Mouse (Mus musculus) kidney, postnatal 0 days (tissue): ENCODE data around the gene Hdgf. TPM values are rescaled to one million over a fixed set of nuclear protein-coding genes. Genes with fewer than 3 reads are reported as not detected.
"Not testable (repeated sequence)": the region's sequence is repeated elsewhere in the genome, so short reads cannot be mapped to it uniquely, and the experiment has no call there.

Source experiments
- ATAC-seq: fragments of 200-750 bp; cut with Nextera tagmentation; replicated peaks from 2 replicates; pipeline ENCODE4 v1.8.0; 2017; ENCODE audit warnings: low read depth, moderate number of reproducible peaks, moderate TSS enrichment, moderate library complexity; ENCODE audit not compliant: low FRiP score
- DNase-seq: peaks from one replicate; pipeline ENCODE4 v3.0.0-alpha.2; 2016; ENCODE audit warnings: low spot score
- H3K27ac ChIP-seq: fragments of 300-500 bp; sonication (generic); 2 replicates; pipeline ENCODE4 v1.5.1; 2014; ENCODE audit warnings: mild to moderate bottlenecking
- H3K27me3 ChIP-seq: fragments of 300-500 bp; sonication (generic); 2 replicates; pipeline ENCODE4 v1.6.1; 2014; ENCODE audit warnings: low read length, mixed read lengths; ENCODE audit not compliant: insufficient read depth
- H3K36me3 ChIP-seq: fragments of 300-500 bp; sonication (generic); 2 replicates; pipeline ENCODE4 v1.6.1; 2014; ENCODE audit warnings: low read length, mixed read lengths; ENCODE audit not compliant: insufficient read depth
- H3K4me1 ChIP-seq: fragments of 300-500 bp; sonication (generic); replicated peaks from 2 replicates; pipeline ENCODE4 v1.6.1; 2014; ENCODE audit warnings: antibody characterized with exemption, low read length, mixed read lengths; ENCODE audit not compliant: insufficient read depth
- H3K4me2 ChIP-seq: fragments of 300-500 bp; sonication (generic); 2 replicates; pipeline ENCODE4 v1.6.1; 2014; ENCODE audit warnings: mild to moderate bottlenecking, low read length, moderate library complexity, mixed read lengths
- H3K4me3 ChIP-seq: fragments of 300-500 bp; sonication (generic); replicated peaks from 2 replicates; pipeline ENCODE4 v1.5.1; 2014; ENCODE audit warnings: low read depth, low read length
- H3K9ac ChIP-seq: fragments of 300-500 bp; sonication (generic); 2 replicates; pipeline ENCODE4 v1.6.1; 2014; ENCODE audit warnings: low read depth, low read length
- H3K9me3 ChIP-seq: fragments of 300-500 bp; sonication (generic); replicated peaks from 2 replicates; pipeline ENCODE4 v1.6.1; 2016; ENCODE audit warnings: low read length, inconsistent platforms, mixed read lengths
- CTCF ChIP-seq: IDR thresholded peaks from 2 replicates; pipeline ENCODE4 v1.5.1; 2016; ENCODE audit warnings: antibody characterized with exemption, low read depth, mild to moderate bottlenecking, moderate library complexity
- WGBS: fragments of 180-500 bp; shearing (Covaris S2); extraction: QIAGEN DNeasy Blood & Tissue Kit; methylation state at CpG from one replicate; pipeline ENCODE4 v1.1.7; 2014; 5-methylcytosine and 5-hydroxymethylcytosine counted together
- polyA plus RNA-seq: library from polyadenylated mRNA; unstranded; fragments of >200 nt; fragmentation: Nextera tagmentation; extraction: Ambion mirVana; gene quantifications from 2 replicates; pipeline ENCODE4 v1.2.1, GENCODE M21; 2015

Hdgf gene
- polyA plus RNA-seq, 1 experiment from 2014 or later = 193 TPM

- no peak for TF ChIP-seq CTCF
- peak overlapping the region; percentile 90 for H3K27ac ChIP-seq
- ATAC-seq (peak; percentile 13; the same call in 1 of the 2 replicates), DNase-seq (peak; percentile 74)
- 0% methylated on average over 28 of the region's 28 CpGs for WGBS
- H3K4me1 ChIP-seq = peaks cover 11% of the 10 kb centered on the region; the same call in 1 of the 2 replicates
- no peaks in the 10 kb centered on the region for H3K27me3 ChIP-seq
- peak overlapping the region; percentile 97 for H3K4me3 ChIP-seq
- H3K9me3 ChIP-seq = no peaks in the 10 kb centered on the region
- H3K9ac ChIP-seq = peak overlapping the region; percentile 91
- H3K36me3 ChIP-seq = peaks cover 6% of the 10 kb centered on the region; the same call in 1 of the 2 replicates
- peak overlapping the region; percentile 76 for H3K4me2 ChIP-seq
Measured at GRCm38 (mm10) chr3:87884708-87885251, 21.3 kb upstream of the Hdgf start.

GRCm38 (mm10) chr3:87885281-87886003, 20.7 kb upstream of the Hdgf start, which contains the start of gene Prcc:
Prcc (minus strand) TSS chr3:87885608.
- DNase-seq (peak; percentile 100), ATAC-seq (peak; percentile 96)
- Histone ChIP-seq H3K9ac (peak within 1 kb of the TSS; percentile 91), H3K27me3 (no peaks in the 10 kb centered on the region), H3K4me3 (peak within 1 kb of the TSS; percentile 97), H3K36me3 (peaks cover 4% of the 10 kb centered on the region; the same call in 1 of the 2 replicates), H3K27ac (peak within 1 kb of the TSS; percentile 90), H3K9me3 (no peaks in the 10 kb centered on the region), H3K4me1 (peaks cover 11% of the 10 kb centered on the region; the same call in 1 of the 2 replicates), H3K4me2 (peak within 1 kb of the TSS; percentile 76)
- under 1% methylated on average over 33 of the region's 33 CpGs for WGBS
- no peak; the same call in 1 of the 2 replicates for TF ChIP-seq CTCF

- no peak overlapping the region for H3K27ac ChIP-seq
- DNase-seq (no peak), ATAC-seq (no peak; the same call in 1 of the 2 replicates)
- H3K9me3 ChIP-seq = no peaks in the 10 kb centered on the region
- H3K4me2 ChIP-seq = peak overlapping the region; percentile 56
- TF ChIP-seq CTCF = no peak
- H3K4me1 ChIP-seq = peaks cover 11% of the 10 kb centered on the region; the same call in 1 of the 2 replicates
- 7% methylated on average over 10 of the region's 10 CpGs for WGBS
- H3K36me3 ChIP-seq = no peaks in the 10 kb centered on the region
- no peaks in the 10 kb centered on the region for H3K27me3 ChIP-seq
- peak overlapping the region; percentile 23; the same call in 1 of the 2 replicates for H3K9ac ChIP-seq
- H3K4me3 ChIP-seq = peak overlapping the region; percentile 97
Measured at GRCm38 (mm10) chr3:87886004-87886365, 20.1 kb upstream of the Hdgf start.

- DNase-seq (no peak), ATAC-seq (no peak)
- Histone ChIP-seq H3K9ac (0 out of 2 replicates have a peak overlapping the region, but pooled peaks have one; percentile 23), H3K36me3 (no peaks in the 10 kb centered on the region), H3K4me3 (no peak overlapping the region), H3K27me3 (no peaks in the 10 kb centered on the region), H3K4me2 (peak overlapping the region; percentile 56), H3K4me1 (peaks cover 11% of the 10 kb centered on the region; the same call in 1 of the 2 replicates), H3K27ac (no peak overlapping the region), H3K9me3 (no peaks in the 10 kb centered on the region)
- WGBS = 80% methylated on average over 6 of the region's 6 CpGs
- no peak for TF ChIP-seq CTCF
Measured at GRCm38 (mm10) chr3:87886416-87886815, 19.7 kb upstream of the Hdgf start.

GRCm38 (mm10) chr3:87887400-87887799, 18.7 kb upstream of the Hdgf start:
- not testable (repeated sequence) for H3K27me3 ChIP-seq, DNase-seq, H3K4me2 ChIP-seq, ATAC-seq, H3K9ac ChIP-seq, H3K36me3 ChIP-seq, H3K9me3 ChIP-seq, H3K27ac ChIP-seq, H3K4me3 ChIP-seq
- H3K4me1 ChIP-seq = peaks cover 11% of the 10 kb centered on the region; the same call in 1 of the 2 replicates
- 82% methylated on average over 4 of the region's 4 CpGs for WGBS
- TF ChIP-seq CTCF = peak; percentile 43

- H3K4me2 ChIP-seq = no peak overlapping the region
- H3K4me1 ChIP-seq = no peaks in the 10 kb centered on the region
- no peaks in the 10 kb centered on the region for H3K27me3 ChIP-seq
- TF ChIP-seq CTCF = no peak
- WGBS = 80% methylated on average over 3 of the region's 3 CpGs
- H3K9me3 ChIP-seq = no peaks in the 10 kb centered on the region
- H3K4me3 ChIP-seq = no peak overlapping the region
- H3K9ac ChIP-seq = no peak overlapping the region
- H3K36me3 ChIP-seq = no peaks in the 10 kb centered on the region
- ATAC-seq = no peak
- H3K27ac ChIP-seq = no peak overlapping the region
- no peak for DNase-seq
Measured at GRCm38 (mm10) chr3:87891481-87891880, 14.6 kb upstream of the Hdgf start.
